Mouse (Mus musculus) forebrain, embryonic 11.5 days (tissue): ENCODE measurements around the gene Stx8. TPM values are rescaled to one million over a fixed set of nuclear protein-coding genes. Genes with fewer than 3 reads are reported as not detected.

Source experiments
- ATAC-seq: fragments of 200-750 bp; cut with Nextera tagmentation; replicated peaks from 2 replicates; pipeline ENCODE4 v1.8.0; 2017; ENCODE audit warnings: moderate TSS enrichment; ENCODE audit not compliant: low FRiP score
- DNase-seq: peaks from one replicate; pipeline ENCODE4 v3.0.0-alpha.2; 2017; ENCODE audit warnings: low spot score
- H3K27ac ChIP-seq: fragments of 300-500 bp; sonication (generic); 2 replicates; pipeline ENCODE4 v1.5.1; 2014; ENCODE audit warnings: low read depth, low read length
- H3K27me3 ChIP-seq: fragments of 300-500 bp; sonication (generic); 2 replicates; pipeline ENCODE4 v1.6.1; 2014; ENCODE audit warnings: mild to moderate bottlenecking, low read length, mixed read lengths; ENCODE audit not compliant: control insufficient read depth, insufficient read depth
- H3K36me3 ChIP-seq: fragments of 300-500 bp; sonication (generic); 2 replicates; pipeline ENCODE4 v1.6.1; 2014; ENCODE audit warnings: mild to moderate bottlenecking, low read length, moderate library complexity, mixed read lengths; ENCODE audit not compliant: control insufficient read depth, insufficient read depth
- H3K4me1 ChIP-seq: fragments of 300-500 bp; sonication (generic); replicated peaks from 2 replicates; pipeline ENCODE4 v1.6.1; 2014; ENCODE audit warnings: low read length, mixed read lengths; ENCODE audit not compliant: control insufficient read depth, insufficient read depth
- H3K4me2 ChIP-seq: fragments of 300-500 bp; sonication (generic); 2 replicates; pipeline ENCODE4 v1.6.1; 2014; ENCODE audit warnings: low read depth, mild to moderate bottlenecking, low read length, moderate library complexity, mixed read lengths; ENCODE audit not compliant: severe bottlenecking
- H3K4me3 ChIP-seq: fragments of 300-500 bp; sonication (generic); 2 replicates; pipeline ENCODE4 v1.5.1; 2014; ENCODE audit warnings: low read depth, low read length
- H3K9ac ChIP-seq: fragments of 300-500 bp; sonication (generic); 2 replicates; pipeline ENCODE4 v1.6.1; 2014; ENCODE audit warnings: low read length
- H3K9me3 ChIP-seq: fragments of 300-500 bp; sonication (generic); 2 replicates; pipeline ENCODE4 v1.6.1; 2016; ENCODE audit warnings: low read length, mixed read lengths; ENCODE audit not compliant: control insufficient read depth
- WGBS: fragments of 180-500 bp; shearing (Covaris S2); extraction: QIAGEN DNeasy Blood & Tissue Kit; methylation state at CpG from one replicate; pipeline ENCODE4 v1.1.7; 2014; 5-methylcytosine and 5-hydroxymethylcytosine counted together
- polyA plus RNA-seq: library from polyadenylated mRNA; unstranded; fragments of >200 nt; fragmentation: Nextera tagmentation; extraction: Ambion mirVana; gene quantifications from 2 replicates; pipeline ENCODE4 v1.2.1, GENCODE M21; 2014

Gene Stx8
- polyA plus RNA-seq, 1 experiment from 2014 or later: 52.6 TPM

DNA sequence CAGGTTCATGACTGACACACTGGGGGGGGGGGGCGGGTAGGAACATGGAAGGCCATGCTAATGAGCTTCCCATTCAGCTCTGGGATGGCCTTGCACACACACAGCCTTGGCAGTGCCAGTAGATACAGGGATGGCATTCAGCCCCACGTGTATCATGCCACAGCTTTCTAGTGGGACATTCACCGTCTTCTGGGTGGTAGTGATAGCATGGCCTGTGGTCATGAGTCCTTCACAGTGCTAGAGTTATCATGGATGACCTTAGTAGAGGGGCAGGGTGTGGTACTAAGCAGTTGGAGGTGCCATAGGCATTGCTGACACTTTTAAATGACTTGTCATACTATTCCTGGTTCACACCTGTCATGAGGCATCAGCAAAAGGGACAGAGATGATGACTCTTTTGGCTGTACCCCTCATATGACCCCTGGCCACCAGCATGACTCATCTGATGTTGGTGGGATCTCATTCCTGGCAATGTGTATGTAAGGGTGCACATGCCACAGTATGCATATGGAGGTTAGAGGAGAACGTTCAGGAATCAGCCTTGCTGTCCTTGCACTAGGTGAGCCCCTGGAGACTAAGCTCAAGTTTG, 69.4 kb downstream of the Stx8 start:
- no peak for DNase-seq
- 81% methylated on average over 4 of the region's 4 CpGs for WGBS
- H3K9ac ChIP-seq: no peak overlapping the region
- no peak overlapping the region for H3K27ac ChIP-seq
- no peaks in the 10 kb centered on the region for H3K36me3 ChIP-seq
- ATAC-seq: no peak
- H3K4me3 ChIP-seq: no peak overlapping the region
- no peaks in the 10 kb centered on the region for H3K27me3 ChIP-seq
- no peaks in the 10 kb centered on the region for H3K4me1 ChIP-seq
- no peaks in the 10 kb centered on the region for H3K9me3 ChIP-seq
- H3K4me2 ChIP-seq: no peak overlapping the region

DNA sequence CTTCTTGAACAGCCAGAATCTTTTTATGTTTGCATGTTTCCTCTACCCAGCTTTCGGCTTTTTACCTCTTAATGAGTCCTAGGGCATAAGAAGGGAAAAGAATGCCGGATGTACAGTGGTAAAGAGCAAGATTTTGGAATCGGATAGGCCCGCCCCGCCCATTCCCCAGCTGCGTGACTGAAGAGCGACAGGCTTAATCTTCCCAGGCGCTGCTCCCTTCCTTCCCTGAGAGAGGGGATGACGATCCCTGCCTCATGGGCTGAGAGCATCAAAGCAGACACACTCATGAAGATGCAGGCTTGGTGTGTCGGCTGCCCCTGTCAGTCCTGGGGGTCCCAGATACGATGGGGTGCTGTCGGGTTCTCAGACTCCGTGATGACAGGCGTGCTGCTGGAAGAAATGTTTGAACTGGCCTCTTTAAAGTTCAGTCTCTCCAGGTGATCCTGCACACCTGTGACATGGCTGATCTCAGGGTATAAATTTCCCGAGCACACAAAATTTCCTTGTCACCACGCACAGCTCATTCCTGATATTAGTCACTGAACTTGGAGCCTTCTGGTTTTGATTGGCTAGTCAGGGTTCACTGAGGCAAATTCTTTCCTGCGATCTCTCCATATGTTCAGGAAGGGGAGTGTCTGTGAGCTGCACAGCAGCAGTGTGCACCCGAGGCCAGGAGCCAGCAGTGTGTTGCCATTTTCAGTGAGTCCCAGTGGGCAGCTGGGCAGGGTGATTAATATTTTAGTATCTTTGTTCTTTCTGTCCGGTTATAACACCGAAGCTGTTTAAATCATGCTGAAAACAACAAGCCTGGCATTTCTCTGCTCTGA, 70.4 kb downstream of the Stx8 start:
- no peak for ATAC-seq
- no peak overlapping the region for H3K27ac ChIP-seq
- no peaks in the 10 kb centered on the region for H3K36me3 ChIP-seq
- no peaks in the 10 kb centered on the region for H3K27me3 ChIP-seq
- no peaks in the 10 kb centered on the region for H3K9me3 ChIP-seq
- DNase-seq: no peak
- WGBS: 81% methylated on average over 20 of the region's 20 CpGs
- no peaks in the 10 kb centered on the region for H3K4me1 ChIP-seq
- H3K4me2 ChIP-seq: no peak overlapping the region
- H3K9ac ChIP-seq: no peak overlapping the region
- H3K4me3 ChIP-seq: no peak overlapping the region

DNA sequence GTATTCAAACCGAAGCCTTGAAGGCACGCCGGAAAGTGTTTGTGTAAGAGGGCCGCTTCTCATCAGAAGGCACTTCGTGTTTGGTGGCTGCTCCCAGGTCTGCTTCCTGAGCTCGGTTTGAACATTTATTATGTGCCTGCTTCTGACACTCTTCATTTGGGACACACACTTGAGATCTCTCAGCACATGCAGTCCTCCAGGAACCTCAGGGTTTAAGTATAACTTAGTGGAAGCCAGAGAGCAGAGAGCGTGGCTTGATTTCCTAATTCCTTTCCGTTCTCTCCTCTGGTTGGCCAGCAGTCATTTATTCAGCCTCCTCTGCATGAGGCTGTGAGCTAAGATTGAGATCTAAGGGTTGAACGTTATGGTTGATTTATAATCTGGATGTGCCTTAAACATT, 71.1 kb downstream of the Stx8 start:
- DNase-seq (no peak), ATAC-seq (no peak)
- Histone ChIP-seq H3K9ac (no peak overlapping the region), H3K4me1 (no peaks in the 10 kb centered on the region), H3K4me2 (no peak overlapping the region), H3K9me3 (no peaks in the 10 kb centered on the region), H3K4me3 (no peak overlapping the region), H3K36me3 (no peaks in the 10 kb centered on the region), H3K27ac (no peak overlapping the region), H3K27me3 (no peaks in the 10 kb centered on the region)
- WGBS: 84% methylated on average over 9 of the region's 9 CpGs

DNA sequence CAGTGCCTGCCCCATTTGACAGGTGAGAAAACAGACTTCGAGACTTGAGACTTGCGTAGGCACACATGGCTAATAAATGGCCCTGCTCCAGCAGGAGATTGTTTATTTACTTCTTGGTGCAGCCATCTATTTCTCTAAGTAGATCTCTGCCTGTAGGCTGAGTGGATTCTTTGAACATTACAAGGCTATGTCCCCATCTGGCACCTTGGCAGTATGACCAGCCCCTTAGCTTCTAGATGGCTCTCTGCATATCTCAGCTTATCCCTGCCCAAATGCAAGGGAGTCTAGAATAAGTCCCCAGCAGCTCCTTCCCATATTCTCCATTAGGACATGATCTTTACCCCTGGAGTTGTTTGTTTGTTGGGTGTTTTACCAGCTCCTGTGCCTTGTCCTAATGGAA, 72.1 kb downstream of the Stx8 start:
- no peaks in the 10 kb centered on the region for H3K9me3 ChIP-seq
- DNase-seq (no peak), ATAC-seq (no peak)
- no peak overlapping the region for H3K9ac ChIP-seq
- H3K27ac ChIP-seq: no peak overlapping the region
- H3K4me3 ChIP-seq: no peak overlapping the region
- no peaks in the 10 kb centered on the region for H3K36me3 ChIP-seq
- no peaks in the 10 kb centered on the region for H3K27me3 ChIP-seq
- H3K4me1 ChIP-seq: no peaks in the 10 kb centered on the region
- 85% methylated on average over 2 of the region's 2 CpGs for WGBS
- no peak overlapping the region for H3K4me2 ChIP-seq

DNA sequence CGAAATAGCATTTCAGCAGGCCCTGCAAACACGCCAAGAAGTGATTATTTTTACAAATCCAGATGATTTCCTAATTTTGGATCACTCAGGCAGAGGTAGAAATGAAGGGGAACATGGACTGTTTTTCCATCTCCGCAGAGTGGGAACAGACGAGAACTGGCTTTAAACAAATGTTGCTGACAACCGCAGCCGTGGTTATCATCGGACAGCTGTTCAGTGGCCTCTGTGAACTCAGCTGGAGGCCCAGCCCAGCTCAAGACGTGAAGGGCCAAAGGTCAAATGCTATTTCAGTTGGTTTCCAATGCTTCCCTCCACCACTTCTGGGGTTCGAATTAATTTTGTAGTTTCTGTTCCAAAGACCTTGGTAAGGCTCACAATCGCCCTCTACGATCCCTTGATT, 78.2 kb downstream of the Stx8 start:
- Histone ChIP-seq H3K27ac (no peak overlapping the region), H3K4me2 (no peak overlapping the region), H3K4me1 (peaks cover 6% of the 10 kb centered on the region), H3K27me3 (no peaks in the 10 kb centered on the region), H3K4me3 (no peak overlapping the region), H3K36me3 (no peaks in the 10 kb centered on the region), H3K9me3 (no peaks in the 10 kb centered on the region), H3K9ac (no peak overlapping the region)
- ATAC-seq: no peak
- 45% methylated on average over 11 of the region's 11 CpGs for WGBS
- no peak for DNase-seq

DNA sequence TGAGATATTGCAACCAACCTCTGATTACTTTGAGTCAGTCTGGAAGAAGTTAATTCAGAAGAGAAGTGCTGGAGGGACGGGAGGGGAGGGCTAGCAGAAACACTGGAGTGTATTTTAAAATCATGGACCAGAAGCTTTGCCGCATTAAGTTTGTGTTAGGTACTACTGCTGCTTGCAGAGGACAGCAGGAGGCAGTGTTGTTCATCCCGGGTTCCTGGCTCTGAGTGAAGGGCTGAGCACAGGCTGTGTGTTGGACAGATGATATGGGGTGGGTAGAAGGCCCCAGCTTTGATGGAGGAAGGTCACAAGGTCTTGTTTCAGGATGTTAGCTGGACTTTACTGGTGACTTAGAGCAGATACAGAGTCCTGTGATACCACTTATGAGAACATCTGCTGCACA, 80.9 kb downstream of the Stx8 start:
- H3K27ac ChIP-seq: no peak overlapping the region
- no peaks in the 10 kb centered on the region for H3K27me3 ChIP-seq
- no peak for DNase-seq
- no peak overlapping the region for H3K4me2 ChIP-seq
- H3K9me3 ChIP-seq: no peaks in the 10 kb centered on the region
- no peak for ATAC-seq
- no peak overlapping the region for H3K4me3 ChIP-seq
- no peaks in the 10 kb centered on the region for H3K36me3 ChIP-seq
- H3K9ac ChIP-seq: no peak overlapping the region
- 60% methylated on average over 3 of the region's 3 CpGs for WGBS
- peaks cover 6% of the 10 kb centered on the region for H3K4me1 ChIP-seq

DNA sequence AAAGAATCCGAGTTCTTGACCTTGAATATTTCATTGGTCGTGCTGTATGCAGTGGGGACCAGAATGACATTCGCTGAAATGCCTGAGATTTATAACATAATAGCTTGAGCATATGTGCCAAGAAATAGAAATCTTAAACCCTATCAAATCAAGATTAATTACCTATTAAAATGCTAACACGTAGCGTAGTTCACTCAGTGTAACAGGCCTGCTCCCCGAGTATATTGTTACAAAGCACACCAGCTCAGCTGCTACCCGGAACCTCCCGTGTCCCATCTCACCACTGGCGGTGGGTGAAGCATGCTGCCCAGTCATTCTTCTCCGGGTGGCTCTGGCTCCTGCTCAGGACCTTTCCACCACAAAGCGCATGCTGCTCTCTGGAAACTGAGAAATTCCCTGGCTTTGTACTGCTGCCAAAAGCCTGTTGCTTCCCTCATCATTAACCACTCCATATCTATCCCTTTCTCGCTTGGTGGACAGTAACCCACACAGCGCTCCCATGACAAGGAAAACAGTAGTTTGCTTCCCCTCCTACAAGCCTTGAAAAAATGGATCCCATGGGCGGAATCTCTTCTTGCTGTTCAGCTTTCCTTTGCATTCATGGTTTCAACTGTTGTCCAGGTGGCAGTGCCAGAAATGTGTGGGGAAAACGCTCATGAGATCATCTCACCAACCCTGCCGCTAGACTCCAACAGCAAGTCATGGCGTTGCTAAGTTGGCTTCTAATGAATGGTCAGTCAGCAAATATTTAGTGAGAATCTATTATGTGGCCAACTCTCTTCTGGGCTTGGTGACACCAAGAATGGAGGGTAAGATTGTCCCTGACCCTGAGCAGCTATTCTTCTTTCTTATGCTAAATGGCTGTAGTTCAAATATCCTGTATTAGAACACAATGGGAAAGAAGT, 83.5 kb downstream of the Stx8 start:
- no peak overlapping the region for H3K27ac ChIP-seq
- no peak overlapping the region for H3K4me3 ChIP-seq

DNA sequence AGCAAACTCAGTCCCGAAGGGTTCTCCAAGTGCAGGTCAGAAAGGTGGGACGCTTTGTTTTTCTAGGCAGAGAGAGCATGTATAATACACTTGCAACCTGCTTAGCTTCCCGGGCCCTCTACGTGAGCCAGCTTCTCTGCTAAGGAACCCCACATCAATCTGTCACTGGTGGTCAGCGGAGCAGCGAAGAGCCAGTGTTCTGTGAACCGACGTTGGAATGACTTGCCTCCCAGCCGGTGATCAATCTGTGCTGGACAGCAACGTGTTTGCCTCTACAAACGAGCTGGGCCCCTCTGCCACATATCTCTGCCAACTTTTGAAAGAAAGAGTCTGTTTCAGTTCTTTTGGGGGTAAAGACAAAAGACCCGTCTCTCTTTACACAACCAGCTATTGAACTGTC, 84.7 kb downstream of the Stx8 start:
- Histone ChIP-seq H3K9ac (no peak overlapping the region), H3K36me3 (no peaks in the 10 kb centered on the region), H3K4me2 (no peak overlapping the region), H3K4me1 (no peaks in the 10 kb centered on the region), H3K27me3 (no peaks in the 10 kb centered on the region), H3K27ac (no peak overlapping the region), H3K9me3 (no peaks in the 10 kb centered on the region), H3K4me3 (no peak overlapping the region)
- DNase-seq (no peak), ATAC-seq (no peak)
- 59% methylated on average over 12 of the region's 12 CpGs for WGBS

More for the DNA sequence above, 83.5 kb downstream of the Stx8 start:
- no peak for DNase-seq
- WGBS: 92% methylated on average over 17 of the region's 17 CpGs
- Histone ChIP-seq H3K36me3 (no peaks in the 10 kb centered on the region), H3K9me3 (no peaks in the 10 kb centered on the region), H3K4me1 (no peaks in the 10 kb centered on the region), H3K4me2 (no peak overlapping the region), H3K27me3 (no peaks in the 10 kb centered on the region), H3K9ac (no peak overlapping the region)
- ATAC-seq: no peak
